ENCODE assay signal across 9 mouse cellular contexts in the genomic region with DNA sequence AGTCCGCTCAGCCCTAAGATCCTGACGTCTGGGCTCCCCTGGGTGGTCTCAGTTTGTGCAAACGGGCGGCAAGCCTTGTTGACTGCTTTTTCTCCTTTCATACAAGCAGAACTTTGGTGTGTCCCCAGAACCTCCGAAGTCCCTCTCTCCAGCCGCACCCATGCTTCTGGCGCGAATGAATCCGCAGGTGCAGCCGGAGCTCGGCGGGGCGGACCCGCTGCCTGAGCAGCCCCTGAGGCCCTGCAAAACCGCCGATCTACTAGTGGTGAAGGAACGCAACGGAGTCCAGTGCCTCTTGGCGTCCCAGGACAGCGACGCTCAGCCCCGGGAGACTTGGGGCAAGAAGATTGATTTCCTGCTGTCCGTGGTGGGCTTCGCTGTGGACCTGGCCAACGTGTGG. TPM values are rescaled to one million over a fixed set of nuclear protein-coding genes. Genes with fewer than 3 reads are reported as not detected.
DNase-seq lines count a peak whose midpoint lies in the region; ATAC-seq lines count a peak whose summit lies in the region.
"Had no signal": no experiment of that assay in that cellular context is flagged by ENCODE, and none has a peak within 500 bp of the region (broad histone marks: within the 10 kb centered on the region; RNA-seq: fewer than 3 reads in every experiment).

No protein-coding gene starts in this region.

- H3K4me1 ChIP-seq in heart, embryonic 15.5 days (replicated peaks), result peaks cover 13% of the 10 kb centered on the region
- peaks cover 11% of the 10 kb centered on the region for H3K4me1 ChIP-seq in midbrain, embryonic 12.5 days

- H3K4me3 ChIP-seq in heart, embryonic 15.5 days, result peak overlapping the region; percentile 42
- H3K4me3 ChIP-seq in midbrain, embryonic 12.5 days, result peak overlapping the region; percentile 44
- H3K4me3 ChIP-seq: myocyte had no signal

- WGBS in heart, embryonic 15.5 days, result 3% methylated on average over 25 of the region's 25 CpGs
- WGBS in midbrain, embryonic 12.5 days, result 1% methylated on average over 25 of the region's 25 CpGs

- no peaks in the 10 kb centered on the region for H3K36me3 ChIP-seq in heart, embryonic 15.5 days
- no peaks in the 10 kb centered on the region for H3K36me3 ChIP-seq in midbrain, embryonic 12.5 days

- DNase-seq in heart, adult 11 months, result no peak
- DNase-seq in ZHBTc4 (ENCODE audit: low read depth, low spot score), result peak; percentile 72
- DNase-seq in gastrocnemius, postnatal 14 days, result peak; percentile 8
- DNase-seq in cerebellum, adult 18-20 months, result no peak
- DNase-seq in right cerebral cortex, postnatal 4 days, result no peak
- no peak for DNase-seq in adrenal gland, postnatal 4 days (ENCODE audit: low spot score in 2 of 2)

- H3K9me3 ChIP-seq in heart, embryonic 15.5 days (replicated peaks), result no peaks in the 10 kb centered on the region
- no peaks in the 10 kb centered on the region for H3K9me3 ChIP-seq in midbrain, embryonic 12.5 days

- no peak overlapping the region for H3K27ac ChIP-seq in heart, embryonic 15.5 days
- H3K27ac ChIP-seq in midbrain, embryonic 12.5 days (replicated peaks), result no peak overlapping the region

- ATAC-seq in heart, embryonic 15.5 days (replicated peaks; ENCODE audit: insufficient number of reproducible peaks, insufficient read depth, low FRiP score, low read depth), result no peak
- ATAC-seq in midbrain, embryonic 12.5 days (ENCODE audit: low FRiP score, low read depth), result no peak

- intact Hi-C loops in gastrocnemius, postnatal 14 days (cut with DNase I; ENCODE audit: low total_unique reads), result no loop called here

- peaks cover 69% of the 10 kb centered on the region for H3K27me3 ChIP-seq in heart, embryonic 15.5 days
- peaks cover 57% of the 10 kb centered on the region for H3K27me3 ChIP-seq in midbrain, embryonic 12.5 days

- H3K9ac ChIP-seq in heart, embryonic 15.5 days, result no peak overlapping the region
- H3K9ac ChIP-seq in midbrain, embryonic 12.5 days (replicated peaks), result no peak overlapping the region

- H3K4me2 ChIP-seq in heart, embryonic 15.5 days, result peak overlapping the region; percentile 78
- peak overlapping the region; percentile 74 for H3K4me2 ChIP-seq in midbrain, embryonic 12.5 days (replicated peaks)

RNA-seq across cellular contexts. Expression of gene Slc6a2, which starts 1.2 kb away (rescaled TPM):
- polyA plus RNA-seq in heart, embryonic 15.5 days (2015; fragmentation: Nextera tagmentation; extraction: Ambion mirVana), result 0.03 and 2.9 TPM in 2 replicates
- under 1 TPM; 0.11 to 0.49 TPM for total RNA-seq in gastrocnemius, postnatal 14 days (2021)
- 0.17 and 0.18 TPM in 2 replicates for polyA plus RNA-seq in midbrain, embryonic 12.5 days (2016; fragmentation: Nextera tagmentation; extraction: Ambion mirVana)
- total RNA-seq in adrenal gland, postnatal 4 days (2021), result 10 to 100 TPM; 33.3 to 59.2 TPM

RNA-seq across cellular contexts. Expression of gene Capns2, which starts 59.9 kb away (rescaled TPM):
- polyA plus RNA-seq in heart, embryonic 15.5 days (2015; fragmentation: Nextera tagmentation; extraction: Ambion mirVana), result 0.13 and 0.14 TPM in 2 replicates
- total RNA-seq in gastrocnemius, postnatal 14 days (2021), result not detected
- 0.18 TPM in 1 of 2 replicates, not detected in the other for polyA plus RNA-seq in midbrain, embryonic 12.5 days (2016; fragmentation: Nextera tagmentation; extraction: Ambion mirVana)
- under 1 TPM; 0.31 to 0.70 TPM for total RNA-seq in adrenal gland, postnatal 4 days (2021)

Comparison
In these comparisons a context has a peak if more than half of its experiments do, and no peak if none do; other contexts are left out.
1. DNase-seq: peak in ZHBTc4 (single experiment) and gastrocnemius, postnatal 14 days (single experiment); none in heart, adult 11 months (single experiment), cerebellum, adult 18-20 months (0 of 2), right cerebral cortex, postnatal 4 days (single experiment) and adrenal gland, postnatal 4 days (0 of 2).
2. RNA of gene Slc6a2, which starts 1.2 kb away (total RNA-seq): 33.3 to 59.2 TPM in adrenal gland, postnatal 4 days; 0.11 to 0.49 TPM in gastrocnemius, postnatal 14 days; every median in the first group is over 10 times any median in the second.